Comparison of ENCODE assay signal across 8 mouse cellular contexts in genomic region chr6:113469432-113469831, GRCm38 (mm10). TPM values are rescaled to one million over a fixed set of nuclear protein-coding genes. Genes with fewer than 3 reads are reported as not detected.
DNase-seq lines count a peak whose midpoint lies in the region; ATAC-seq and TF ChIP-seq lines count a peak whose summit lies in the region.

No protein-coding gene starts in this region.

- peak overlapping the region; percentile 59 for H3K4me2 ChIP-seq in forebrain, postnatal 0 days (ENCODE audit: low read depth)

- H3K4me1 ChIP-seq in forebrain, postnatal 0 days (ENCODE audit: insufficient read depth), result 0 out of 2 replicates have a peak, but pooled peaks cover 4% of the 10 kb centered on the region
- peaks cover 47% of the 10 kb centered on the region for H3K4me1 ChIP-seq in hindbrain, embryonic 10.5 days (replicated peaks)

- peak; percentile 72 for DNase-seq in NIH3T3 (ENCODE audit: low read depth)
- DNase-seq in cerebellum, adult 8-10 months, result peak; percentile 76
- DNase-seq in forebrain, postnatal 0 days, result peak; percentile 76
- DNase-seq in hindbrain, embryonic 10.5 days (ENCODE audit: low spot score), result peak; percentile 82
- DNase-seq in layer of hippocampus, postnatal 10 days (ENCODE audit: low spot score in 2 of 2), result peak; percentile 80 to 84
- peak; percentile 89 for DNase-seq in lung, postnatal 10 days
- peak; percentile 72 for DNase-seq in ovary, postnatal 14 days (ENCODE audit: low spot score)
- peak; percentile 73 for DNase-seq in thymus, postnatal 14 days

- H3K27ac ChIP-seq in forebrain, postnatal 0 days (ENCODE audit: low read depth, low read length), result no peak overlapping the region
- peak overlapping the region; percentile 72 for H3K27ac ChIP-seq in hindbrain, embryonic 10.5 days

- whole genome bisulfite sequencing in forebrain, postnatal 0 days, result 1% methylated on average over 31 of the region's 31 CpGs
- 2% methylated on average over 31 of the region's 31 CpGs for whole genome bisulfite sequencing in hindbrain, embryonic 10.5 days

- peak; percentile 85 for ATAC-seq in forebrain, postnatal 0 days

- peak overlapping the region; percentile 41 for H3K9ac ChIP-seq in forebrain, postnatal 0 days

- peak overlapping the region; percentile 29 for H3K4me3 ChIP-seq in forebrain, postnatal 0 days (ENCODE audit: low read depth, low read length)
- H3K4me3 ChIP-seq in hindbrain, embryonic 10.5 days, result peak overlapping the region; percentile 48

- no peaks in the 10 kb centered on the region for H3K36me3 ChIP-seq in forebrain, postnatal 0 days (ENCODE audit: insufficient read depth)
- H3K36me3 ChIP-seq in hindbrain, embryonic 10.5 days, result no peaks in the 10 kb centered on the region

- peak; percentile 85 for TF ChIP-seq CTCF in forebrain, postnatal 0 days (IDR thresholded peaks at IDR 0.05; ENCODE audit: low read depth)

- peaks cover 13% of the 10 kb centered on the region for H3K27me3 ChIP-seq in forebrain, postnatal 0 days (ENCODE audit: insufficient read depth, low read length)
- peaks cover 55% of the 10 kb centered on the region for H3K27me3 ChIP-seq in hindbrain, embryonic 10.5 days (ENCODE audit: insufficient read depth, poor library complexity, severe bottlenecking)

- H3K9me3 ChIP-seq in forebrain, postnatal 0 days (ENCODE audit: low read length), result no peaks in the 10 kb centered on the region
- no peaks in the 10 kb centered on the region for H3K9me3 ChIP-seq in hindbrain, embryonic 10.5 days

RNA-seq across cellular contexts. Expression of gene Il17rc, which starts 1.8 kb away (rescaled TPM):
- total RNA-seq in forebrain, postnatal 0 days (2014; rRNA removed), result 3.2 and 3.8 TPM in 2 replicates
- 4.3 and 4.8 TPM in 2 replicates for polyA plus RNA-seq in forebrain, postnatal 0 days (2015; fragmentation: Nextera tagmentation; extraction: Ambion mirVana)
- polyA plus RNA-seq in hindbrain, embryonic 10.5 days (2016; fragmentation: Nextera tagmentation; extraction: Ambion mirVana), result 6.0 and 6.7 TPM in 2 replicates
- 1 to 10 TPM; 4.8 to 5.6 TPM for total RNA-seq in layer of hippocampus, postnatal 10 days (2021)

RNA-seq across cellular contexts. Expression of gene Il17re, which starts 11.1 kb away (rescaled TPM):
- total RNA-seq in forebrain, postnatal 0 days (2014; rRNA removed), result not detected in 2 replicates
- 0.14 and 0.28 TPM in 2 replicates for polyA plus RNA-seq in forebrain, postnatal 0 days (2015; fragmentation: Nextera tagmentation; extraction: Ambion mirVana)
- polyA plus RNA-seq in hindbrain, embryonic 10.5 days (2016; fragmentation: Nextera tagmentation; extraction: Ambion mirVana), result 1.7 and 2.2 TPM in 2 replicates
- total RNA-seq in layer of hippocampus, postnatal 10 days (2021), result under 1 TPM; 0.55 to 0.60 TPM

RNA-seq across cellular contexts. Expression of gene Creld1, which starts 13.7 kb away (rescaled TPM):
- total RNA-seq in forebrain, postnatal 0 days (2014; rRNA removed), result 34.0 and 39.5 TPM in 2 replicates
- 45.5 and 52.7 TPM in 2 replicates for polyA plus RNA-seq in forebrain, postnatal 0 days (2015; fragmentation: Nextera tagmentation; extraction: Ambion mirVana)
- polyA plus RNA-seq in hindbrain, embryonic 10.5 days (2016; fragmentation: Nextera tagmentation; extraction: Ambion mirVana), result 36.7 and 42.5 TPM in 2 replicates
- 10 to 100 TPM; 80.0 to 92.3 TPM for total RNA-seq in layer of hippocampus, postnatal 10 days (2021)

RNA-seq across cellular contexts. Expression of gene Jagn1, which starts 27.1 kb away (rescaled TPM):
- total RNA-seq in forebrain, postnatal 0 days (2014; rRNA removed), result 37.7 and 43.6 TPM in 2 replicates
- 61.3 and 81.8 TPM in 2 replicates for polyA plus RNA-seq in forebrain, postnatal 0 days (2015; fragmentation: Nextera tagmentation; extraction: Ambion mirVana)
- 86.5 and 87.9 TPM in 2 replicates for polyA plus RNA-seq in hindbrain, embryonic 10.5 days (2016; fragmentation: Nextera tagmentation; extraction: Ambion mirVana)
- total RNA-seq in layer of hippocampus, postnatal 10 days (2021), result 10 to 100 TPM; 42.9 to 44.1 TPM

RNA-seq across cellular contexts. Expression of gene Prrt3, which starts 32.3 kb away (rescaled TPM):
- 17.1 and 18.0 TPM in 2 replicates for total RNA-seq in forebrain, postnatal 0 days (2014; rRNA removed)
- polyA plus RNA-seq in forebrain, postnatal 0 days (2015; fragmentation: Nextera tagmentation; extraction: Ambion mirVana), result 9.6 and 13.5 TPM in 2 replicates
- polyA plus RNA-seq in hindbrain, embryonic 10.5 days (2016; fragmentation: Nextera tagmentation; extraction: Ambion mirVana), result 1.8 TPM in 2 replicates
- 10 to 100 TPM; 36.7 to 39.7 TPM for total RNA-seq in layer of hippocampus, postnatal 10 days (2021)
